Mouse (Mus musculus): ENCODE results near the gene Spata32.

- no peak for TF ChIP-seq CTCF (IDR thresholded peaks at IDR 0.05; ENCODE audit: low read depth, low read length)
- TF ChIP-seq POLR2A (IDR thresholded peaks at IDR 0.05; ENCODE audit: insufficient read depth, low read length): no peak
Measured at GRCm38 (mm10) chr11:103178748-103179147, 39.5 kb downstream of the Spata32 start.
